Mouse (Mus musculus) G1E (cell line): Measurements from ENCODE around the gene Insrr. TPM values are rescaled to one million over a fixed set of nuclear protein-coding genes. Genes with fewer than 3 reads are reported as not detected.

ENCODE experiments used
- ATAC-seq: 2 replicates; pipeline ENCODE4 v1.8.0; 2016; ENCODE audit warnings: mild to moderate bottlenecking; ENCODE audit not compliant: insufficient number of reproducible peaks, poor library complexity, low FRiP score, severe bottlenecking; ENCODE audit errors: extremely low read depth
- DNase-seq: peaks from one replicate; pipeline ENCODE4 v3.0.0; 2012; ENCODE audit warnings: low spot score
- H3K27me3 ChIP-seq: 2 replicates; pipeline ENCODE4 v1.6.1; 2012; ENCODE audit warnings: mild to moderate bottlenecking, low read length, inconsistent platforms; ENCODE audit not compliant: insufficient read depth
- H3K36me3 ChIP-seq: replicated peaks from 2 replicates; pipeline ENCODE3; 2012; ENCODE audit warnings: mild to moderate bottlenecking, inconsistent platforms
- H3K4me1 ChIP-seq: 2 replicates; pipeline ENCODE4 v1.6.1; 2012; ENCODE audit warnings: low read depth, low read length, inconsistent platforms, mixed read lengths; ENCODE audit not compliant: insufficient read depth
- H3K4me3 ChIP-seq: 2 replicates; pipeline ENCODE4 v1.5.1; 2012; ENCODE audit warnings: low read depth, mild to moderate bottlenecking, inconsistent platforms, low read length, moderate library complexity, mixed read lengths
- H3K9me3 ChIP-seq: replicated peaks from 2 replicates; pipeline ENCODE4 v1.6.1; 2012; ENCODE audit warnings: inconsistent platforms
- CTCF ChIP-seq: IDR thresholded peaks from 2 replicates; pipeline ENCODE4 v1.5.1; 2012; ENCODE audit warnings: low read depth, low read length, inconsistent platforms, mixed read lengths
- GATA1 ChIP-seq: IDR thresholded peaks from 2 replicates; pipeline ENCODE4 v1.6.1; 2012; ENCODE audit warnings: borderline replicate concordance, low read length, inconsistent platforms, mixed read lengths
- GATA2 ChIP-seq: IDR thresholded peaks from 2 replicates; pipeline ENCODE4 v1.6.1; 2012; ENCODE audit warnings: low read depth, low read length, inconsistent platforms, borderline replicate concordance
- POLR2AphosphoS5 ChIP-seq: IDR thresholded peaks from 2 replicates; pipeline ENCODE4 v1.6.1; 2012; ENCODE audit warnings: low read depth, low read length, inconsistent platforms; ENCODE audit not compliant: insufficient replicate concordance
- TAL1 ChIP-seq: conservative IDR thresholded peaks from 2 replicates; pipeline ENCODE4 v1.6.1; 2012; ENCODE audit warnings: low read depth, low read length, inconsistent platforms, mixed read lengths
- polyA plus RNA-seq: library from polyadenylated mRNA; stranded (reverse); fragments of >175 nt; gene quantifications from 2 replicates; pipeline ENCODE4 v1.2.3, GENCODE M21; 2012
- total RNA-seq, 2 experiments: library from RNA; stranded (forward) in 1 of 2; stranded (reverse) in 1 of 2; fragments of 200-1000 nt in 1 of 2; fragments of >200 nt in 1 of 2; fragmentation: Nextera tagmentation in 1 of 2; gene quantifications; 2 replicates each; pipeline ENCODE4 v1.2.3; 2014 to 2017

The Insrr gene
- total and polyA plus RNA-seq, 3 experiments, result 0.05 TPM; not detected in 2

GRCm38 (mm10) chr3:87828435-87828834 lies 31.7 kb downstream of the Insrr start:
- no peaks in the 10 kb centered on the region for H3K4me1 ChIP-seq
- no peaks in the 10 kb centered on the region for H3K36me3 ChIP-seq
- H3K9me3 ChIP-seq, result no peaks in the 10 kb centered on the region
- no peak for DNase-seq
- peaks cover 14% of the 10 kb centered on the region for H3K27me3 ChIP-seq
- no peak for TF ChIP-seq TAL1
- no peak for TF ChIP-seq CTCF
- TF ChIP-seq GATA1, result no peak
- TF ChIP-seq GATA2, result no peak
- TF ChIP-seq POLR2AphosphoS5, result no peak
- ATAC-seq, result no peak
- no peak overlapping the region for H3K4me3 ChIP-seq

GRCm38 (mm10) chr3:87829025-87829424 lies 32.3 kb downstream of the Insrr start:
- ATAC-seq, result no peak
- H3K36me3 ChIP-seq, result no peaks in the 10 kb centered on the region

GRCm38 (mm10) chr3:87832109-87832859 lies 35.5 kb downstream of the Insrr start:
- no peaks in the 10 kb centered on the region for H3K36me3 ChIP-seq
- no peak for DNase-seq
- TF ChIP-seq TAL1 (no peak), POLR2AphosphoS5 (no peak), GATA2 (no peak), CTCF (no peak), GATA1 (no peak)
- H3K4me1 ChIP-seq, result no peaks in the 10 kb centered on the region
- no peak for ATAC-seq
- H3K4me3 ChIP-seq, result no peak overlapping the region
- H3K27me3 ChIP-seq, result peaks cover 14% of the 10 kb centered on the region
- no peaks in the 10 kb centered on the region for H3K9me3 ChIP-seq

More at GRCm38 (mm10) chr3:87829025-87829424, 32.3 kb downstream of the Insrr start:
- H3K27me3 ChIP-seq, result peaks cover 9% of the 10 kb centered on the region
- no peaks in the 10 kb centered on the region for H3K9me3 ChIP-seq
- no peaks in the 10 kb centered on the region for H3K4me1 ChIP-seq
- no peak for TF ChIP-seq CTCF
- no peak overlapping the region for H3K4me3 ChIP-seq
- no peak for DNase-seq

GRCm38 (mm10) chr3:87833482-87833881 lies 36.7 kb downstream of the Insrr start:
- H3K4me3 ChIP-seq, result no peak overlapping the region
- no peaks in the 10 kb centered on the region for H3K9me3 ChIP-seq
- no peak for DNase-seq
- H3K36me3 ChIP-seq, result no peaks in the 10 kb centered on the region
- peaks cover 10% of the 10 kb centered on the region for H3K27me3 ChIP-seq
- TF ChIP-seq TAL1 (no peak), GATA1 (no peak), POLR2AphosphoS5 (no peak), CTCF (no peak), GATA2 (no peak)
- no peak for ATAC-seq
- no peaks in the 10 kb centered on the region for H3K4me1 ChIP-seq

GRCm38 (mm10) chr3:87838622-87839021 lies 41.9 kb downstream of the Insrr start:
- DNase-seq (peak; percentile 31), ATAC-seq (no peak)
- TF ChIP-seq POLR2AphosphoS5, result no peak
- peak; percentile 94 for TF ChIP-seq CTCF
- TF ChIP-seq TAL1, result no peak
- no peaks in the 10 kb centered on the region for H3K4me1 ChIP-seq
- H3K36me3 ChIP-seq, result no peaks in the 10 kb centered on the region
- H3K4me3 ChIP-seq, result no peak overlapping the region
- no peaks in the 10 kb centered on the region for H3K9me3 ChIP-seq
- H3K27me3 ChIP-seq, result peaks cover 20% of the 10 kb centered on the region

- no peak for TF ChIP-seq POLR2AphosphoS5
- no peak for TF ChIP-seq CTCF
- no peak for TF ChIP-seq GATA2
- TF ChIP-seq GATA1, result no peak
- TF ChIP-seq TAL1, result no peak
- Histone ChIP-seq H3K36me3 (no peaks in the 10 kb centered on the region), H3K27me3 (peaks cover 27% of the 10 kb centered on the region), H3K9me3 (no peaks in the 10 kb centered on the region), H3K4me1 (no peaks in the 10 kb centered on the region), H3K4me3 (no peak overlapping the region)
- DNase-seq (no peak), ATAC-seq (no peak)
Observed at GRCm38 (mm10) chr3:87840858-87841257, 44.1 kb downstream of the Insrr start.

- ATAC-seq, result no peak
- no peaks in the 10 kb centered on the region for H3K36me3 ChIP-seq
- TF ChIP-seq GATA2, result no peak
- TF ChIP-seq TAL1, result no peak
- no peak for TF ChIP-seq CTCF
- TF ChIP-seq GATA1, result no peak
- no peak for TF ChIP-seq POLR2AphosphoS5
Observed at GRCm38 (mm10) chr3:87844981-87845380, 48.2 kb downstream of the Insrr start.

More at GRCm38 (mm10) chr3:87844981-87845380, 48.2 kb downstream of the Insrr start:
- DNase-seq, result no peak
- no peak overlapping the region for H3K4me3 ChIP-seq
- H3K27me3 ChIP-seq, result peaks cover 47% of the 10 kb centered on the region
- no peaks in the 10 kb centered on the region for H3K4me1 ChIP-seq
- no peaks in the 10 kb centered on the region for H3K9me3 ChIP-seq
